Mouse (Mus musculus): Measurements from ENCODE around the gene Tmem265.
A peak's percentile ranks its signal among the peaks of the same experiment; 100 is the strongest.

Gene Tmem265

GRCm38 (mm10) chr7:127561340-127561858, at the start of gene Tmem265:
Gene Tmem265 (plus strand): TSS chr7:127561390.
- DNase-seq (ENCODE audit: low spot score in 2 of 2), result no peak

GRCm38 (mm10) chr7:127511808-127512230, 49.4 kb upstream of the Tmem265 start, which contains the start of gene Srcap:
Gene Srcap (plus strand): TSS chr7:127511983.
- DNase-seq (ENCODE audit: low spot score in 2 of 2), result peak; percentile 97

DNA sequence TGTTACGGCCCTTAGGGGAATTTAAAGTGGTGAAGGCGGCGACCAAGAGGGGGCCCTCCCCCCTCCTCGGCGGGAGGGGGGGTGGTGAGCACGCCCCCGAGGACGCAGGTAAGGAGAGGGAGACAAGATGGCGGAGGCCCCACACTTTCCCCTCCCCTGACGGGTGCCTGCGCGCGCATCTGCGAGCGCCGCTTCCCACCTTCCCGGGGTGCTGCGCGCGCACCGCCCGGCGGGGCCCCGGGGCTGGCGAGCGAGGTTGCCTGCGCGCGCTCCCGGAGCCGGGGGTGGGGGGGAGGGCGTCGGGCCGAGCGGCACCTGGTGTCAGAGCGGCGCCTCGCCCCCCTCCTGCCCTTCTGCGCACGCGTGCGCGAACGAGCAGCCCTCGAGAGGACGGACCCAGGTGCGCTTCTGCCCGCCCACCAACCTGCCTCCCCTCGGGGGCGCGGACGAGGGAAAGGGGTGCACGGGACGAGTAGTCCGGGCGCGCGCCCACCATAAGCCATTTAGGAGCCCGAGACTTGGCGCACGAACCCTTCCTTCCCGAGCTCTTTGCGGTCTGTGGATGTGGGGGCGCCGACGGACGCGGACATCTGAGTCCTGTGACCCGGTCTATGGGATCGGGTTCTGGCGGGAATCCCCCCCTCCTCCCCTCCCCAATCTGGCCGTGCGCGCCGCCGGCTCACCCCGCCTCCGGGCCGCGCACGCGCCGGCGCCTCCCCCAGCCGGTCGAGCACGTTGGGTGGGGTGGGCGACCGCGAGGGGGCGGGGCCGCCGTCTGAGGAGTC, 48.8 kb upstream of the Tmem265 start:
- peak; percentile 92 to 93 for DNase-seq (ENCODE audit: low spot score in 2 of 2)

DNA sequence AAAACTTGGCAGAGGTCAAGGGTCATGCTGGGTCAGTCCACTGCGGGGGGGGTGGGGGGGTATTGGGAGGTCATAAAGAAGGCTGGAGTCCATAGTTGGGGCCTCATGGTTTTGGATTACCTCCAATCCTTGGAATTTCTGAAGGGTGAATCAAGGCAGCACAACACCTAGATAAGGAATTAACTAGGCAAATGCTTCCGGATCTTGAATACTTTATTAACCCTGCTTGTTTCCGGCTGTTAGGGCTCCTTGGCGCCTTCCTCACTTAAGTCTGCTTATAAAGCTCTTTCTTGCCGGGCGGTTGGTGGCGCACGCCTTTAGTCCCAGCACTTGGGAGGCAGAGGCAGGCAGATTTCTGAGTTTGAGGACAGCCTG, 48.2 kb upstream of the Tmem265 start:
- DNase-seq (ENCODE audit: low spot score in 2 of 2), result no peak

GRCm38 (mm10) chr7:127513781-127514180, 47.4 kb upstream of the Tmem265 start:
- peak in 1 of 2 experiments; percentile 5 for DNase-seq (ENCODE audit: low spot score in 2 of 2)

- peak; percentile 11 to 13 for DNase-seq (ENCODE audit: low spot score in 2 of 2)
Observed at GRCm38 (mm10) chr7:127515846-127516245, 45.3 kb upstream of the Tmem265 start.

DNA sequence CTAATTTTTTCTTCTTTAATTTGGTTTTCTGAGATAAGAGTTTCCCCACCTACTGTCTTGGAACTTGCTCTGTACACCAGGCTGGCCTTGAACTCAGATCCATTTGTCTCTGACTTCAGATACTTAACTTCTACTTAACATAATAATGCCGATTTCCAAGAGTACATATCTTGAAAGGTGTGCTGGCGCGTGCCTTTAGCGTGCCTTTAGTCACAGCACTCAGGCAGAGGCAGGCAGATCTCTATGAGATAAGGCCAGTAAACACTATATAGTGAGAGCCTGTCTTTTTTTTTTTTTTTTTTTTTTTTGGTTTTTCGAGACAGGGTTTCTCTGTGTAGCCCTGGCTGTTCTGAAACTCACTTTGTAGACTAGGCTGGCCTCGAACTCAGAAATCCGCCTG, 44.8 kb upstream of the Tmem265 start:
- DNase-seq (ENCODE audit: low spot score in 2 of 2), result no peak

DNA sequence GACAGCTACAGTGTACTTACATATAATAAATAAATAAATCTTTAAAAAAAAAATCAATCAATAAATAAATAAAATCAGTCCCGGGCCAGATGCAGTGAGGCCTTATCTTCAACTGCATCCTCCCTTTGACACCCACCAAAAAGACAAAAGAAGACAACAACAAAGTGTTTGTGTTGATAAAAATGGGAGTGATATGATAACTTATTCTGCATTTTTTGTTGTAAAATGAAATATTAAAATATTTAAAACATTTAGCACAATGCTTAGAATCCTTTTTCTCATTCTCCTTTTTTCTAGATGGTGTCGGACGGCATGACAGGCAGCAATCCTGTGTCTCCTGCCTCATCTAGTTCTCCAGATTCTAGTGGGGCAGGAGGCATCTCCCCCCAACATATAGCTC, 41.9 kb upstream of the Tmem265 start, which contains the start of gene Gm42715:
Gm42715 (plus strand) TSS at position 301 of the 400 bp plus-strand sequence.
- DNase-seq (ENCODE audit: low spot score in 2 of 2), result no peak

DNA sequence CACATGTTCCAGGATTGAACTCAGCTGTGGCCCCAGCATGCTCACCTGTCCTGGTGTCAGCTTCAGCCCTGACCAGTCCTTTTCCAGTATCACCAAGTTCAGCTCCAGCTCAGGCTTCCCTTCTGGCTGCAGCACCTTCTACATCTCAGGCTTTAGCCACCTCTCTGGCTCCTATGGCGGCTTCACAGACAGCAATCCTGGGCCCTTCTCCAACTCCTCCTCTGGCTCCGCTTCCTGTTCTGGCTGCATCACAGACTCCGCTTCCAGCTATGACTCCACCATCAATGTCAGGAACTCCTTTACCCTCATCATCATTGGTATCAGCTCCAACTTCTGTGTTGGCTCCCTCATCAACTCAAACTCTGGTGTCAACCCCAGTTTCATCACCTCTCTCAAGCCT, 19.5 kb upstream of the Tmem265 start:
- DNase-seq (ENCODE audit: low spot score in 2 of 2), result peak in 1 of 2 experiments; percentile 46

GRCm38 (mm10) chr7:127549116-127549835, 11.9 kb upstream of the Tmem265 start:
- DNase-seq (ENCODE audit: low spot score in 2 of 2), result peak; percentile 36 to 66

DNA sequence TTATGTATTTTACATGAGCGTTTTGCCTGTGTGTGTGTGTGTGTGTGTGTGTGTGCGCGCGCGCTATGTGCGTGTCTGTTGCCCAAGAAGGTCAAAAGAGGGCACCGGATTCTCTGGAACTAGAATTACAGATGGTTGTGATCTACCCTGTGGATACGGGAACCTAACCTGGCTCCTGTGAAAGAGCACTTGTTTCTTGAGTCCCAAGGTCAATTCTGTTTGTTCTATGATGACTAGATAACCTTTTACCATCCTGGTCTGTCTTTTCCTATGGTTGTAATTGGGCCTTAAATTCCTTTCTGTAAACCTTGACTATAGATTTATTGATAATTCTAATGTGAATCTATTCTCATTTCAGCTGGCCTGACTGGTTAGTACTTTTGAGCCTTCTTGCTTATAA, 9.6 kb upstream of the Tmem265 start:
- DNase-seq (ENCODE audit: low spot score in 2 of 2), result no peak

GRCm38 (mm10) chr7:127560580-127560979, 610 bp upstream of the Tmem265 start:
- no peak for DNase-seq (ENCODE audit: low spot score in 2 of 2)

GRCm38 (mm10) chr7:127564381-127565150, 3.4 kb downstream of the Tmem265 start:
- DNase-seq (ENCODE audit: low spot score in 2 of 2), result peak; percentile 58 to 71

DNA sequence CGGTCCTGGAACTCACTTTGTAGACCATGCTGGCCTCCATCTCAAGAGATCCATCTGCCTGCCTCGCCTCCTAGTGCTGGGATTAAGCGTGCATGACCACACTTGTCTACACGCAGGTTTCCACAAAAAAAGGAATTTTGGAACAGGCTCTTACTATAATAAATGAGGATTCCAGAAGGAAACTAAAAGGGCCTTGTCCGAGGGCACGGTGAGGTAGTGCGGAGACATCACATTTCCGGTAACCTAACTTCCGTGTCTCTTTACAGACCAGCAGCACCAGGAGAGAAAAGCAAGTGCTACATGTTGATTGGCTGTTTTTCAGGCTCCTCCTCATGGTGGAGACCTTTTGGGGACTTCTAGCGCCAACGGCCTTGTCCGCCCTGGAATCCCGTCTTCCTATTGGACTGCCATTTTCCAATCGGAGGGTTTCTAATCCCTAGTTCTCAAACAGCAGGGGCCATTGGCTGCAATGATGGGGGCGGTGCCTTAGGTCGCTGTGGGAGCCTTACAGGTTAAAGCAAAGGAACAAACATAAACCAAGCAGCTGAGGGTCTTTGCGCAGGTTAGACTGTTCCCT, 11.8 kb downstream of the Tmem265 start, which contains the start of gene Phkg2:
Phkg2 (plus strand) TSS at position 446 of the 577 bp plus-strand sequence.
- peak; percentile 98 to 99 for DNase-seq (ENCODE audit: low spot score in 2 of 2)

DNA sequence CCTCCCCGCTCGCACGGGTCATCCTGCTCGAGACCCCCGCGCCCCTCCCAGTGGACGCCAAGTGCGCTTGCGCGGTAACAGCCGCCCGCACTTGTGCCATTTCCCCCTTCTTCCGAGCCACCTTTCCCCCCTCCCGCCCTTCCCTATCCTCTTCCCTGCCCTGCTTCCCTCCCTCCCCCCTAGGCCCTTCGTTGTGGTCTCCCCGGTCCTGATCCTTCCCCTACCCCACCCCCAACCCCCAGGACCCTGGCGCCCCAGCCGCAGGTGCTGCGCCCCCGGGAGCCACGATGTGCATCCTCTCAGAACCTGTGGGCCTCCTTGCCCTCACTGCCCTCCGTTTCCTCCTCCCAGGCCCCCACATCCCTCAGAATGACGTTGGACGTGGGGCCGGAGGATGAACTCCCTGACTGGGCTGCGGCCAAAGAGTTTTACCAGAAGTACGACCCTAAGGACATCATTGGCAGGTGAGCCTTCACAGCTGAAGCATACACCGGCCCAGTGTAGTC, 12.4 kb downstream of the Tmem265 start:
- no peak for DNase-seq (ENCODE audit: low spot score in 2 of 2)

- no peak for DNase-seq (ENCODE audit: low spot score in 2 of 2)
Observed at GRCm38 (mm10) chr7:127574115-127574514, 12.9 kb downstream of the Tmem265 start.

DNA sequence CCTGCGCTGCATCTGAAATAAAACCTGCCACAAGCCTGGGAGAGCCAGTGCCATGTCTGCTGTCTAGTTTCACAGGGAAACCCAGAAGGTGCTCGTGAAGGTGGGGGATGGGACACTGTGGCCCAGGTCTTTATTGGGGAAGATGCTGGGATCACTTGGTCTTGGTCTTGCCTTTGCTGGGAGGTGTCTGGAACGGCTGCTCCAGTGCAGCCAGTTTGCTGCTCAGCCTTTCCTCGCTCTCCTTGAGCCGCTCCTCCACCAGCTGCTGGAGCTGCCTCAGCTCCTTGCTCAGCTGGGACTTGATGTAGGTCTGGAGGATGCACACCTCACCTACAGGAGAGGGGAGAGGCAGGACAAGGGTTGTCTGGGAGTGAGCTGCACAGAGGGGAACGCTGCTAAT, 22.1 kb downstream of the Tmem265 start:
- no peak for DNase-seq (ENCODE audit: low spot score in 2 of 2)

- DNase-seq (ENCODE audit: low spot score in 2 of 2), result no peak
Observed at GRCm38 (mm10) chr7:127585031-127585430, 23.8 kb downstream of the Tmem265 start.

DNA sequence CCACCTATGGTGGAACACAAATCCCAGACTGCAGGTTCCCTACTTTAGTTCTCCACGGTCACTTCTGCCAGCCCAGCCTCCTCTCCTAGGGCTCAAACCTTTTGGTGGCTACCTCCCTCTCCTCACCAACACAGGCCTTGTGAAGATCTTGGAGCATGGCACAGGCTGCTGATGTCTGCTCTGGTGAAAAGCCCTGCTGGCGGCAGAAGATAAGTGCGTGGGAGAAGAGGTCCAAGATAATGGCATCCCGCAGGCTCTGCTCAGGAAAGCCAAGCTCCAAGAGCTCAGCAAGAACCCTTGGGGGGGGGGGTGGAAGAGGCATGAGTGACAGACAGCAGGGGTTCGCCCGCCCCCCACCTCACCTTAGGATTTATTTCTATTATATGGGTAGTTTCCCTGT, 25.0 kb downstream of the Tmem265 start:
- no peak for DNase-seq (ENCODE audit: low spot score in 2 of 2)

- no peak for DNase-seq (ENCODE audit: low spot score in 2 of 2)
Observed at GRCm38 (mm10) chr7:127587196-127587595, 26.0 kb downstream of the Tmem265 start.
